13 mouse cellular contexts compared by ENCODE assay signal in the genomic region with DNA sequence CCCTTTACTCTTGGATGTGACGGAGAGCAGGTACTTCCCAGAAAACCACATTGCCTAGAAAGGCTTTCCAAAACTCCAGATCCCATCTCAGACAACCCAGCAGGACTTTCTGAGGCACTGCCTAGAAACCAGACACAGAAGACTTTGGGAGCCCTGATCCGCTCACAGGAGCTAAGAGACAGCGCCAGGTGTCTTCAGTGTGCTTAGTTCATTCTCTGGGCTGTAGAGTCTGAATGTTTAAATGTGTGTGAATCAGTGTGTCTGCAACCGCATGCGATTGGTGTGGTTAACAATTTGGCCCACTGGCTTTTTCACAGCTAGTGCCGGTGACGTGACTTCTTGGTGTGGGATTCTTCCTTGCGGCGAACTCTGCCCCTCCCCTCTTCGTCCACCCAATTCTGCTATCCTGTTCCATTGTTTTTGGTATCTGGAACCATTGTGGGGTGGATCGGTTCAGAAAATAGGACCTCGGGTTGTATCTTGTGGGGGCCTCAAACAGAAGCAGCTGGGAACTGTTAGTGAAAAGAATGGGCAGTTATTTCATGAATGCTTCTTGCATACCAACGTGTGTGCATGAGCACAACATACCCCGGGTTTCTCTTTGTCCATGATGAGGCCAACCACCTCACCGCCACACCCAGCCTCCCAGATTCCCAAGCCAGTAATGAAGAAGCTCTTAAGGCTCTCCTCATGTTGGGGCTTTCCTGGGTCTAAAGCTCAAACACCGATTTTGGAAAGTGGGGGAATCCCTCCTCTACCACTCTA. TPM values are rescaled to one million over a fixed set of nuclear protein-coding genes. Genes with fewer than 3 reads are reported as not detected.
DNase-seq lines count a peak whose midpoint lies in the region; ATAC-seq and TF ChIP-seq lines count a peak whose summit lies in the region.
"Had no signal": no experiment of that assay in that cellular context is flagged by ENCODE, and none has a peak within 500 bp of the region (broad histone marks: within the 10 kb centered on the region; RNA-seq: fewer than 3 reads in every experiment).

No protein-coding gene starts in this region.

- peak overlapping the region; percentile 72 for H3K4me2 ChIP-seq in heart, embryonic 11.5 days
- H3K4me2 ChIP-seq in lung, embryonic 14.5 days = peak overlapping the region; percentile 94
- H3K4me2 ChIP-seq in embryonic facial prominence, embryonic 14.5 days (ENCODE audit: low read depth, low read length) = peak overlapping the region; percentile 92
- H3K4me2 ChIP-seq in myocyte (ENCODE audit: low read depth) = peak overlapping the region; percentile 95

- no peak for ATAC-seq in heart, embryonic 11.5 days (replicated peaks; ENCODE audit: insufficient number of reproducible peaks, low FRiP score, low TSS enrichment)
- no peak for ATAC-seq in lung, embryonic 14.5 days (ENCODE audit: insufficient read depth)
- ATAC-seq in embryonic facial prominence, embryonic 14.5 days (ENCODE audit: low read depth) = no peak

- no peaks in the 10 kb centered on the region for H3K36me3 ChIP-seq in heart, embryonic 11.5 days (ENCODE audit: control insufficient read depth, insufficient read depth, low read length)
- peaks cover 22% of the 10 kb centered on the region; the same call in 1 of the 2 replicates for H3K36me3 ChIP-seq in lung, embryonic 14.5 days (ENCODE audit: insufficient read depth)
- H3K36me3 ChIP-seq in embryonic facial prominence, embryonic 14.5 days (ENCODE audit: control insufficient read depth, insufficient read depth, low read length) = no peaks in the 10 kb centered on the region
- H3K36me3 ChIP-seq in myocyte (ENCODE audit: control insufficient read depth, insufficient read depth) = no peaks in the 10 kb centered on the region
- H3K36me3 ChIP-seq: liver, embryonic 13.5 days had no signal

- H3K9me3 ChIP-seq in heart, embryonic 11.5 days (replicated peaks; ENCODE audit: control insufficient read depth, low read length) = no peaks in the 10 kb centered on the region
- H3K9me3 ChIP-seq in lung, embryonic 14.5 days (ENCODE audit: low read depth, low read length) = no peaks in the 10 kb centered on the region
- no peaks in the 10 kb centered on the region for H3K9me3 ChIP-seq in embryonic facial prominence, embryonic 14.5 days (ENCODE audit: control insufficient read depth, low read length)
- H3K9me3 ChIP-seq: liver, embryonic 13.5 days had no signal

- DNase-seq in heart, adult 11 months = no peak
- no peak for DNase-seq in lung, embryonic 14.5 days
- no peak for DNase-seq in lung, postnatal 36 days
- no peak for DNase-seq in embryonic facial prominence, embryonic 14.5 days (ENCODE audit: low spot score)
- no peak for DNase-seq in right cerebral cortex, postnatal 4 days
- DNase-seq in cerebellum, postnatal 14 days = no peak
- DNase-seq: cerebellum, postnatal 10 days; liver, embryonic 13.5 days; right cerebral cortex, adult 18-20 months had no signal

- WGBS in heart, embryonic 11.5 days (ENCODE audit: insufficient replicate concordance) = 71% methylated on average over 16 of the region's 16 CpGs
- WGBS in lung, embryonic 14.5 days = 77% methylated on average over 16 of the region's 16 CpGs
- WGBS in embryonic facial prominence, embryonic 14.5 days = 72% methylated on average over 16 of the region's 16 CpGs

- H3K27ac ChIP-seq in heart, embryonic 11.5 days (ENCODE audit: low read depth, low read length) = no peak overlapping the region
- no peak overlapping the region for H3K27ac ChIP-seq in lung, embryonic 14.5 days (ENCODE audit: low read depth)
- H3K27ac ChIP-seq in embryonic facial prominence, embryonic 14.5 days (replicated peaks; ENCODE audit: low read depth, low read length) = no peak overlapping the region
- H3K27ac ChIP-seq: layer of hippocampus, adult 2 months; liver, embryonic 13.5 days had no signal

- H3ac ChIP-seq in myocyte (ENCODE audit: control insufficient read depth, insufficient read length) = no peak overlapping the region

- H3K27me3 ChIP-seq in heart, embryonic 11.5 days (ENCODE audit: control insufficient read depth, insufficient read depth, low read length) = no peaks in the 10 kb centered on the region
- H3K27me3 ChIP-seq in lung, embryonic 14.5 days (ENCODE audit: insufficient read depth, low read length) = no peaks in the 10 kb centered on the region
- no peaks in the 10 kb centered on the region for H3K27me3 ChIP-seq in embryonic facial prominence, embryonic 14.5 days (replicated peaks; ENCODE audit: control insufficient read depth, insufficient read depth, low read length)
- H3K27me3 ChIP-seq in myocyte (ENCODE audit: control insufficient read depth, insufficient read depth, insufficient read length) = no peaks in the 10 kb centered on the region
- H3K27me3 ChIP-seq: Patski had no signal

- no peak overlapping the region for H3K4me3 ChIP-seq in heart, embryonic 11.5 days (ENCODE audit: low read depth, low read length)
- H3K4me3 ChIP-seq in lung, embryonic 14.5 days (ENCODE audit: low read depth, low read length) = peak overlapping the region; percentile 8; the same call in 1 of the 2 replicates
- H3K4me3 ChIP-seq in embryonic facial prominence, embryonic 14.5 days (ENCODE audit: low read depth, low read length) = 0 out of 2 replicates have a peak overlapping the region, but pooled peaks have one; percentile 82
- no peak overlapping the region for H3K4me3 ChIP-seq in myocyte
- H3K4me3 ChIP-seq: layer of hippocampus, adult 2 months; liver, embryonic 13.5 days had no signal

- TF ChIP-seq POLR2A in myocyte (IDR thresholded peaks at IDR 0.05; ENCODE audit: insufficient read length, low read depth) = no peak

- H3K4me1 ChIP-seq in heart, embryonic 11.5 days (ENCODE audit: control insufficient read depth, insufficient read depth, low read length) = peaks cover 20% of the 10 kb centered on the region
- peaks cover 10% of the 10 kb centered on the region for H3K4me1 ChIP-seq in lung, embryonic 14.5 days (ENCODE audit: insufficient read depth)
- peaks cover 18% of the 10 kb centered on the region for H3K4me1 ChIP-seq in embryonic facial prominence, embryonic 14.5 days (ENCODE audit: control insufficient read depth, insufficient read depth, low read length)
- H3K4me1 ChIP-seq: liver, embryonic 13.5 days had no signal

- no peak for TF ChIP-seq CTCF in lung, embryonic 14.5 days (IDR thresholded peaks at IDR 0.05; ENCODE audit: low read depth)

- H3K79me2 ChIP-seq in myocyte (ENCODE audit: control insufficient read depth, insufficient read depth) = peaks cover 18% of the 10 kb centered on the region

- H3K9ac ChIP-seq in heart, embryonic 11.5 days (ENCODE audit: low read depth, low read length) = no peak overlapping the region
- no peak overlapping the region for H3K9ac ChIP-seq in lung, embryonic 14.5 days
- no peak overlapping the region for H3K9ac ChIP-seq in embryonic facial prominence, embryonic 14.5 days (ENCODE audit: low read depth, low read length)
- H3K9ac ChIP-seq: liver, embryonic 13.5 days had no signal

TF ChIP-seq in myocyte, 11 proteins besides CTCF, POLR2A, EP300 and RAD21:
- TF ChIP-seq E2F4 (IDR thresholded peaks at IDR 0.05; ENCODE audit: insufficient read depth) (no peak), SRF (IDR thresholded peaks at IDR 0.05; ENCODE audit: control insufficient read depth, insufficient read length, low read depth) (no peak), MYOG (IDR thresholded peaks at IDR 0.05; ENCODE audit: control insufficient read depth in 1 of 3, insufficient read depth in 1 of 3, insufficient read length in 2 of 3, low read depth in 2 of 3) (peak in 1 of 3 experiments; percentile 48), MAX (IDR thresholded peaks at IDR 0.05; ENCODE audit: low read depth) (no peak), REST (IDR thresholded peaks at IDR 0.05; ENCODE audit: insufficient read depth, insufficient read length) (no peak), CEBPB (IDR thresholded peaks at IDR 0.05; ENCODE audit: insufficient read depth, poor library complexity, severe bottlenecking) (no peak), USF1 (IDR thresholded peaks at IDR 0.05; ENCODE audit: low read depth) (no peak), TCF3 (IDR thresholded peaks at IDR 0.05; ENCODE audit: insufficient read length, low read depth) (peak; percentile 52), MYOD1 (IDR thresholded peaks at IDR 0.05; ENCODE audit: control insufficient read depth in 1 of 3, insufficient read length in 2 of 3, low read depth in 2 of 3) (peak in 2 of 3 experiments; percentile 95 to 97), TCF12 (IDR thresholded peaks at IDR 0.05; ENCODE audit: insufficient read depth, poor library complexity, severe bottlenecking) (peak; percentile 39), POLR2AphosphoS2 (IDR thresholded peaks at IDR 0.05; ENCODE audit: insufficient read length, low read depth) (no peak)

RNA-seq across cellular contexts. Expression of gene Col4a1, which starts 2.7 kb away (rescaled TPM):
- 150 and 187 TPM in 2 replicates for polyA plus RNA-seq in heart, embryonic 11.5 days (2014; fragmentation: Nextera tagmentation; extraction: Ambion mirVana)
- polyA plus RNA-seq in lung, embryonic 14.5 days (2014; fragmentation: Nextera tagmentation; extraction: Ambion mirVana) = 372 and 389 TPM in 2 replicates
- 270 and 289 TPM in 2 replicates for polyA plus RNA-seq in embryonic facial prominence, embryonic 14.5 days (2014; fragmentation: Nextera tagmentation; extraction: Ambion mirVana)
- 34.8 TPM for polyA plus RNA-seq in myocyte (2012; fragmentation: generic; extraction: Trizol)

RNA-seq across cellular contexts. Expression of gene Col4a2, which starts 2.8 kb away (rescaled TPM):
- 40.6 and 51.0 TPM in 2 replicates for polyA plus RNA-seq in heart, embryonic 11.5 days (2014; fragmentation: Nextera tagmentation; extraction: Ambion mirVana)
- polyA plus RNA-seq in lung, embryonic 14.5 days (2014; fragmentation: Nextera tagmentation; extraction: Ambion mirVana) = 103 and 111 TPM in 2 replicates
- 92.3 and 95.9 TPM in 2 replicates for polyA plus RNA-seq in embryonic facial prominence, embryonic 14.5 days (2014; fragmentation: Nextera tagmentation; extraction: Ambion mirVana)
- polyA plus RNA-seq in myocyte (2012; fragmentation: generic; extraction: Trizol) = 47.3 TPM

Comparison
In these comparisons a context has a peak if more than half of its experiments do, and no peak if none do; other contexts are left out.
1. H3K4me3 ChIP-seq: peak in lung, embryonic 14.5 days (single experiment) and embryonic facial prominence, embryonic 14.5 days (single experiment); none in heart, embryonic 11.5 days (single experiment) and myocyte (single experiment).
2. Peak in every context shown above with its lines, with median percentiles within 50 percentile points of each other: H3K4me2 ChIP-seq.